In genomic region chrX:87897172-87897571, GRCm38 (mm10) we compare ENCODE assay signal across 33 mouse cellular contexts.
"Had no signal": no experiment of that assay in that cellular context is flagged by ENCODE, and none has a peak within 500 bp of the region (broad histone marks: within the 10 kb centered on the region; RNA-seq: fewer than 3 reads in every experiment).

No protein-coding gene starts in this region.

- H3K4me2 ChIP-seq: heart, embryonic 11.5 days; heart, embryonic 12.5 days; heart, embryonic 13.5 days; heart, embryonic 15.5 days; hindbrain, embryonic 12.5 days; hindbrain, embryonic 13.5 days; hindbrain, embryonic 14.5 days; hindbrain, embryonic 15.5 days; kidney, embryonic 15.5 days had no signal

- H3K36me3 ChIP-seq: heart, embryonic 10.5 days; heart, embryonic 12.5 days; heart, embryonic 13.5 days; heart, embryonic 15.5 days; hindbrain, embryonic 10.5 days; hindbrain, embryonic 12.5 days; hindbrain, embryonic 13.5 days; hindbrain, embryonic 15.5 days; kidney, embryonic 15.5 days had no signal

- H3K9me3 ChIP-seq: heart, embryonic 10.5 days; heart, embryonic 12.5 days; heart, embryonic 13.5 days; heart, embryonic 15.5 days; hindbrain, embryonic 10.5 days; hindbrain, embryonic 12.5 days; hindbrain, embryonic 13.5 days; hindbrain, embryonic 15.5 days; kidney, embryonic 15.5 days had no signal

- ATAC-seq: hindbrain, embryonic 16.5 days; hindbrain, postnatal 0 days; inflammation-experienced regulatory T-cells, adult 6 months had no signal

- H3K4me3 ChIP-seq: heart, embryonic 10.5 days; heart, embryonic 12.5 days; heart, embryonic 13.5 days; heart, embryonic 15.5 days; hindbrain, embryonic 10.5 days; hindbrain, embryonic 12.5 days; hindbrain, embryonic 13.5 days; hindbrain, embryonic 15.5 days; kidney, embryonic 15.5 days; layer of hippocampus, adult 2 months; left cerebral cortex, adult 2 months had no signal

- H3K9ac ChIP-seq: heart, embryonic 12.5 days; heart, embryonic 13.5 days; heart, embryonic 15.5 days; hindbrain, embryonic 12.5 days; hindbrain, embryonic 13.5 days; hindbrain, embryonic 14.5 days; hindbrain, embryonic 15.5 days; kidney, embryonic 15.5 days had no signal

- DNase-seq: heart, postnatal 10 days; heart, postnatal 14 days; heart, postnatal 36 days; heart, postnatal 4 days; kidney, adult 11 months; kidney, adult 18-20 months; kidney, adult 2 months; kidney, adult 8-10 months; kidney, adult 9 months; kidney, postnatal 10 days; kidney, postnatal 14 days; kidney, postnatal 25 days; kidney, postnatal 36 days; kidney, postnatal 4 days; layer of hippocampus, adult 9-11 months; layer of hippocampus, postnatal 36 days had no signal

- H3K4me1 ChIP-seq: heart, embryonic 10.5 days; heart, embryonic 12.5 days; heart, embryonic 13.5 days; heart, embryonic 15.5 days; hindbrain, embryonic 10.5 days; hindbrain, embryonic 12.5 days; hindbrain, embryonic 13.5 days; hindbrain, embryonic 15.5 days; kidney, embryonic 15.5 days had no signal

- H3K27ac ChIP-seq: heart, embryonic 10.5 days; heart, embryonic 13.5 days; heart, embryonic 15.5 days; hindbrain, embryonic 10.5 days; hindbrain, embryonic 12.5 days; hindbrain, embryonic 13.5 days; hindbrain, embryonic 14.5 days; hindbrain, embryonic 15.5 days; hindbrain, postnatal 0 days; kidney, embryonic 15.5 days; kidney, postnatal 0 days; layer of hippocampus, adult 2 months; left cerebral cortex, adult 2 months had no signal

- H3K27me3 ChIP-seq: heart, embryonic 12.5 days; heart, embryonic 13.5 days; heart, embryonic 15.5 days; hindbrain, embryonic 12.5 days; hindbrain, embryonic 13.5 days; hindbrain, embryonic 15.5 days; kidney, embryonic 15.5 days had no signal
